11 mouse cellular contexts compared by ENCODE assay signal in genomic region chr14:60895172-60896000, GRCm38 (mm10).
DNase-seq lines count a peak whose midpoint lies in the region; ATAC-seq lines count a peak whose summit lies in the region.
"Had no signal": no experiment of that assay in that cellular context is flagged by ENCODE, and none has a peak within 500 bp of the region (broad histone marks: within the 10 kb centered on the region; RNA-seq: fewer than 3 reads in every experiment).

No protein-coding gene starts in this region.

- H3K4me3 ChIP-seq in hindbrain, embryonic 11.5 days (ENCODE audit: low read depth, low read length): no peak overlapping the region

- no peaks in the 10 kb centered on the region for H3K4me1 ChIP-seq in hindbrain, embryonic 11.5 days (replicated peaks; ENCODE audit: control insufficient read depth, insufficient read depth, low read length)

- no peaks in the 10 kb centered on the region for H3K9me3 ChIP-seq in hindbrain, embryonic 11.5 days (ENCODE audit: control insufficient read depth, low read length)

- peak; percentile 26 to 42 for DNase-seq in kidney, postnatal 4 days
- no peak for DNase-seq in kidney, postnatal 36 days
- peak; percentile 70 for DNase-seq in ZHBTc4 (ENCODE audit: low read depth, low spot score)
- peak; percentile 23 to 30 for DNase-seq in layer of hippocampus, postnatal 36 days
- peak; percentile 51 to 52 for DNase-seq in right cerebral cortex, adult 2 months (ENCODE audit: low spot score in 2 of 2)
- no peak for DNase-seq in spleen, adult 18-20 months
- no peak for DNase-seq in hindbrain, embryonic 11.5 days (ENCODE audit: low spot score)
- DNase-seq in embryo, embryonic 10.5 days (ENCODE audit: low spot score): no peak
- DNase-seq: kidney, adult 18-20 months had no signal

- ATAC-seq in hindbrain, embryonic 11.5 days (ENCODE audit: low FRiP score): no peak
- ATAC-seq: Patski had no signal

- H3K4me2 ChIP-seq in hindbrain, embryonic 11.5 days (replicated peaks; ENCODE audit: low read depth, low read length): no peak overlapping the region
- H3K4me2 ChIP-seq: liver, embryonic 11.5 days had no signal

- no peaks in the 10 kb centered on the region for H3K36me3 ChIP-seq in hindbrain, embryonic 11.5 days (ENCODE audit: control insufficient read depth, insufficient read depth, low read length)

- no peak overlapping the region for H3K27ac ChIP-seq in hindbrain, embryonic 11.5 days (ENCODE audit: low read depth, low read length)

- WGBS in hindbrain, embryonic 11.5 days: 81% methylated on average over 19 of the region's 19 CpGs

- H3K9ac ChIP-seq in hindbrain, embryonic 11.5 days (ENCODE audit: low read depth, low read length): no peak overlapping the region

- H3K27me3 ChIP-seq in hindbrain, embryonic 11.5 days (ENCODE audit: control insufficient read depth, insufficient read depth, low read length): no peaks in the 10 kb centered on the region
- H3K27me3 ChIP-seq: Patski had no signal

Comparison
In these comparisons a context has a peak if more than half of its experiments do, and no peak if none do; other contexts are left out.
1. DNase-seq: peak in kidney, postnatal 4 days (2 of 2), ZHBTc4 (single experiment), layer of hippocampus, postnatal 36 days (2 of 2) and right cerebral cortex, adult 2 months (2 of 2); none in kidney, postnatal 36 days (0 of 2), spleen, adult 18-20 months (0 of 2), hindbrain, embryonic 11.5 days (single experiment) and embryo, embryonic 10.5 days (single experiment).